Mouse (Mus musculus): ENCODE results near the gene Tlr6.

GRCm38 (mm10) chr5:64932775-64933174 is 27.1 kb downstream of the Tlr6 start:
- TF ChIP-seq MAFK (IDR thresholded peaks at IDR 0.05; ENCODE audit: insufficient replicate concordance, low read length) (no peak), CTCF (conservative IDR thresholded peaks at IDR 0.05 in 1 of 2, IDR thresholded peaks at IDR 0.05 in 1 of 2; ENCODE audit: low read depth in 2 of 2, low read length in 2 of 2) (no peak), JUND (conservative IDR thresholded peaks at IDR 0.05; ENCODE audit: low read depth, low read length) (no peak), EP300 (IDR thresholded peaks at IDR 0.05; ENCODE audit: low read length) (no peak), MEF2A (IDR thresholded peaks at IDR 0.05; ENCODE audit: borderline replicate concordance, low read depth, low read length) (no peak), TCF12 (IDR thresholded peaks at IDR 0.05; ENCODE audit: low read depth, low read length) (no peak; the same call in 1 of the 2 replicates), MXI1 (IDR thresholded peaks at IDR 0.05; ENCODE audit: low read depth, low read length) (peak; percentile 68), NRF1 (IDR thresholded peaks at IDR 0.05; ENCODE audit: low read depth, low read length) (no peak)

Measured in CH12.LX (cell line).